Mouse (Mus musculus) B cell, adult 2 months (primary cell): ENCODE data around the gene Greb1.
"Not testable (repeated sequence)": the region's sequence is repeated elsewhere in the genome, so short reads cannot be mapped to it uniquely, and the experiment has no call there.

Experiments
- DNase-seq, 2 experiments: peaks; one replicate each; pipeline ENCODE4 v3.0.0; 2022

Greb1 gene

GRCm38 (mm10) chr12:16760246-16760645, 40.4 kb downstream of the Greb1 start:
- no peak for DNase-seq

DNA sequence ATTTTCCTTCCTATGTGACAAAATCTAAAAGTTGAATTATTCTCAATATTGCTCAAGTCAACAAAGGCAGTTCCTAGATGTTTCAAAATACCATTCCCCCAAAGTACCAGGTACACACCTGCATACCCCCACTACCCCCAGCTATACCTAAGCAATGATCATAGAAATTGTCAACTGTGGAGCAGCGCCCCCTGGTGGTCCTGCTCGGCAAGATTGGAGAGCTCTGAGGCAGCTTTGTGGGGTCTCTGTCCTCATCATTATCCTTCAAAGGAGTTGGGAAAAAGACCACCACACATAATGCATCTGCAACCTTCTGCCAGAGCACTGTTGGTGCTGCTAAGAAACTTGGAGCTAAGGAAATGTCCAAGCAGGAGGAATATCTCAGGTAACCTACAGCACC, 46.4 kb downstream of the Greb1 start:
- peak; percentile 75 for DNase-seq

- no peak for DNase-seq
Measured at GRCm38 (mm10) chr12:16753555-16753954, 47.1 kb downstream of the Greb1 start.

DNA sequence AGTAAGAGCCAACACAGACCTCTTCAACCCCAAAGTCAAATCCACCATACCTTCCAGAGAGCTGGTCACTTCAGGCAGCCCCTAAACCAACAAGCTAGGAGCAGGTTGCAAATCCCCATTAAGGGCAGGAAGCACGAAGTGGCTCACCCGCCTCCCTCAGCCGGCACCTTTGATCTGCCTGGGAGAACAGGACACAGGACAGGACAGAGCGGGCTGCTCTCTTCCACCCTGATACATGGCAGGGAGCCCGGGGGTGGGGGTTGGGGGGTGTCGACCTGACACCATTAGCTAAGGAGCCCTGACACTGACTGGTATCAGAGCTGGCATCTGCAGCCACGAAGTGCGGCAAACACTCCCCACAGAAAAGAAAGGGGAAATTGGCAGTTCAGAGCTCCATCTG, 47.6 kb downstream of the Greb1 start:
- no peak for DNase-seq

GRCm38 (mm10) chr12:16752236-16752840, 48.3 kb downstream of the Greb1 start:
- no peak for DNase-seq

- DNase-seq = no peak
Measured at GRCm38 (mm10) chr12:16751609-16752008, 49.1 kb downstream of the Greb1 start.

DNA sequence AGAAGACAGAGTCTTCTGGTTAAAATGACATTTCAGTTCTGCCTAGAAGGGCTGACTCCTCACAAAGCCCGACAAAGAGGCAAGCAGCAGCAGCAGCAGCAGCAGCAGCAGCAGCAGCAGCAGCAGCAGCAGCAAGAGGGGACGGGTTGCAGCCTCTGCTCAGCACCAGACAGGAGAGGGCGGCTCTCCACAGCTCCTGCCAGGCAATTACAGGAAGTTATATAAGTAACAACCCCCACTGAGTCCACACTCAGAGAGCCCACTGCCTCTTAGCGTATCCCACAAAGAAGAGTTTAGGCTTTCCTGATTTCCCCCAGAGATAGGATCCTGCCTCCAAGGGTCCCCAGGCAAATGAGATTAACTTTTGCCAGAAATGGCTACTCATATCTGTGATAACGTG, 60.6 kb downstream of the Greb1 start:
- no peak for DNase-seq

- no peak for DNase-seq
Measured at GRCm38 (mm10) chr12:16737266-16737665, 63.4 kb downstream of the Greb1 start.

- no peak for DNase-seq
Measured at GRCm38 (mm10) chr12:16734698-16735097, 66.0 kb downstream of the Greb1 start.

DNA sequence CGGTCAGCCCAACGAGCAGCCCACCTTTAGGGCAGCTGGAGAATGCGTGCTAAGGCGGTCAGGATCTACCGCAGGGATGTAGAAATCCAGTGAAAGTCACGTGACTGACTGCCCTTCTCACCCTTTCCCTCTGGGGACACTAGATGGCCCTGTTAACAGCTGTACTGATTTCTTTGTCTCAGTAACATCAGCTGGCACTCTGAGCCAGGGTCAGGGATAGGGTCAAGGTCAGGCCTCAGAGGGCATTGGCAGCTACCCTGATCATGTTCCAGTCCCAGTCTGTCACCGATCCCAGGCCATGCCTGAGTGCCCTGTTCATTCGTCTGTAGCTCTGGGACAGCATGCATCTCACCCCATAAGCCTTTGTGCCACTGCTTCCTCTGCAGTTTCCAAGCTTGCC, 66.7 kb downstream of the Greb1 start:
- DNase-seq = no peak

DNA sequence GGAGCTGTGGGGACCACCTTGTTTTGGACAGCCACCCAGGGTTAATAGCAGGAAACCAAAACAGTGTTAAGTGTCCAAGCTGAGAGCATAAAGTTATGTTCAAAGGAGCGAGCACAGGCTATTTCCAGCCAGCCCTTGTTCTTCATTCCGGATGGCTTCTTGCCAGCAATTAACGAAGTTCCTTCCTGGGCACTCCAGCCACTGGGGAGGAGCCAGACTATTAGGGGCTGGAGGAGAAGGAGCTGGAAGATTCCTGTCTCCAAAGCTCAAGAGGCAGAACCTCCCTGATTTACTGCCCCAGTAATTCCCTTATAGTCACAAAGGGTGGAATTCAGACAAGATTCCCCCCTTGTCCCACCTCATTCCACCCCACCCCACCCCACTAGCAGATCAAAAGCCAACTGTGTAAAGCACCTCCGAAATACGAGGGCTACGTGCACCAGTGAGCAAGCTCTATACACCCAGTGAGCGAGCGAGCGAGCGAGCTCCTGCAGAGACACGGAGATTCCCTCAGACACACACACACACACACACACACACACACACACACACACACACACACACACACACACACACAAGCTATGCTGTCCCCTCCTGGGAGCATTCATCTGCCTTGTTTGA, 69.5 kb downstream of the Greb1 start:
- DNase-seq = no peak

DNA sequence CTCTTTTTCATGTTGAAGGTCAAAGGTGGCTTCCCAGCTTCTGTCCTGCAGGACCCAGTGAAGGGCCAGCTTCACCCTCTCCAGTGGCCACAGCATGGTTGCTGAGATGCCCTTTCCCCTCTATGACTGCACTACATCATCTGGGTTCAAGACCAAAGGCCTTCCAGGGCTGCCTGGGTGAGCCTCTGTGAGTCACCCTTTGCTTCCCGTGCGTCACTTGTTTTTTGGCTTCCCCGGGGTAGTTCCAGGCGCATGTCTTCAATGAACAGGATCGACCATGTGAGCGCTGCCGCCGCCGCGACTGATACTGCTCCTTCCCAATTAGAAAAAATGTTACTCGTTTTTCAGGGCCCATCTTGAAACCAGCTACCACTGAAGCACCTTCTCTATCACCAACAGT, 70.5 kb downstream of the Greb1 start:
- no peak for DNase-seq

DNA sequence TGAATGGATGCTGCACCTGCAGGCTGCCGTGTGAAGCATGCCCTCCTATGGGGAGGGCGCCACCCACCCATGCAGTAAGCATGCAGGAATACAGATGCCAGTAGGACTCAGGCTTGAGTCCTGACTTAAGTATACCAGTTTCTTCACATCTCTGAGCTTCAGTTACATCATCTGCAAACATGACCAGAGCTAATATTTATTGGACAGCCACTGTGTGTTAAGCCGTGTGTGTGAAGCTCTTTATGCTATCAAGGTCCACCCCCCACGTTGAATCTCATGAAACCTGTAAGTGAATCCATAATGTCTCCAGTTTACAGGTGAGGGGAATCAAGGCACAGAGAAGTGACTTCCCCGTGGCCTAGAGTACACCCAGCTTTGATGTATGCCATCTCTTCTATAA, 72.5 kb downstream of the Greb1 start:
- no peak for DNase-seq

DNA sequence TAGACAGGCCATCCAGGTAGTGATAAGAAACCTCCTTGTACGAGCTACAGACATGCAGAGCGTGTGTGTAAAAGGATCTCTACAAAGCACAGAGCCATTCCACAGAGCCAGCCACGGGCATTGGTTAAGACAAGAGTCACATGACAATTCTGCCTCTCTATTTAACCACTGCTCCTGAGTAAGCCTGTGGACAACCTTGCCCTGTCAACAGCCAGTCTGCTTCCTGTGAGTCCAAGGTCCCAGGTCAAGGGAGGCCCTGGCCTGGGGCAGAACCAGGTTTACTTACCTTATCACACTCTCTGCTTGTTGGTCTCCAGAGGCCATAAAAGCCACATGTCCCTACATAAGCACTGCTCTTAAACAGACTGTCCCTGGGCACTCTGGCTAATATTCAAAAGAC, 74.5 kb downstream of the Greb1 start:
- no peak for DNase-seq

DNA sequence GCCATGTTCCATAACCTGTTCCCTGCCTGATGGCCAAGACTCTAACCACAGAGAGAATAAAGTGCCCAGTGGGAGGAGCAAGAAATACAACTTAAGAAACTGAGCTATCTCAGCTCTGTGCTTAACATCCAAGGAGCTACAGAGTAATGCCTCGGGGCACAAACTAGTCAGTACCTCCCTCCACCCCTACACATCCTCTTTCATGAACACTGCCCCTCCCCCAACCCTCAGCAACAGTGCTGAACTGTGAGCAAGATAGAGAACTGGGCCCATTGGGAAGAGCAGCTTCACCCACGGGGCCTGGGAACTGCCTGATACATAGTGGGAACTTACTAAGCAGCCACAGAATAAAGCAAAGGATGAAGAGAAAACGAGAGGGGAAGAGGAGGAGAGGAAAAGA, 77.1 kb downstream of the Greb1 start:
- no peak for DNase-seq

- DNase-seq = peak; percentile 53 to 61
Measured at GRCm38 (mm10) chr12:16718660-16719315, 81.9 kb downstream of the Greb1 start.

DNA sequence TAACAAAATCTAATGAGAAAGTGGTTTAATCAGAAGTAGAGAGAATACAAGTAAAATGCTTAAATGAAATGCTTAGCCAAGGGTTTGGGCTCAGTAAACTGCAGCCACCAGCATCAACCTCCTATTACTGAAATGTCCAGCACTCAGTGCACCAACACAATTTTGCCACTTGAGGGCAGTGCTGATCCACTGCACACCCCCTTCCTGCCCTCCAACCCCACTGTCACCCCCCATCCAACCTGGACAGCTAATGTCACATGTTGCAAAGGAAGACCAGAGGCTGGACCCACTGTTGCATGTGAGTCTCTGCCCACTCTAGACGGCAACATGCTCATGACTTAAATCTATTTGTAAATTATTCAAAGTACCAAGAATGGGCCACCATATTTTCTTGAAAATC, 83.0 kb downstream of the Greb1 start:
- peak; percentile 36 to 37 for DNase-seq

DNA sequence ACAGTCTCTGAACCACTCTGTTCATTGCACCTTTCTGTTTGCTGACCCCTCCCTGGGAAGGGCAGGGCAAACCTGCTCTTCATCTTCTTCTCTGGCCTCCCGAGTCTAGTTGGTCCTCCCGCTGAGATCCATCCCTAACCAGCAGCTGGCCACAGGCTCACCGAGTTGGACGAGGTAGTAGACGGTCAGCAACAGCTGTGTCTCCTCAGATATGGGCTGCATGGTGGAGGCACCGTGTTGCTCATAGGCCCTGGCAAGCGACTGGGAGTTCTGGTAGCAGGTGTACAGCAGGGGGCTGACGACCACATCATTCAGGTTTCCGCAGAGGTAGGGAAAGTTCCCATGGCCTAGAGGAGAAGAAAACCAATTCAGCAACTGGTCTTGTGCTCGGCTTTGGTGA, 86.1 kb downstream of the Greb1 start:
- DNase-seq = no peak

DNA sequence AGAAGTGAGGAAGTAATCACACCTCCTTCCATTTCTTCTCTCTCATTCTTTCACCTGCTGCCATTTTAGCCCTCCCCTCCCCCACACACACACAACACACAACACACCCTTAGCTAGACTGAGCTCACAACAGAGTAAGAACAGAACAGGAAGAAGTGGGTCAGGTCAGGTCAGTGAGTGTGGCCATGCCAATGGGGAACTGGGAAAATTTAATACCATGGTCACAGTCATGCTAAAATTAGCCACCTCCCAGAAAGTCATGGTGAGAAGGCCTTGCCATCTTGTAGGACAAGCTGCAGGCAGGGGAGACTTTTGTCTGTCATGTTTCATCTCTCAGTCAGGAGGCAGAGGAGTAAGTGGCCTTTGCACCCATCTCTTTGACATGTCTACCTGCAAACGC, 102.0 kb downstream of the Greb1 start:
- no peak for DNase-seq

DNA sequence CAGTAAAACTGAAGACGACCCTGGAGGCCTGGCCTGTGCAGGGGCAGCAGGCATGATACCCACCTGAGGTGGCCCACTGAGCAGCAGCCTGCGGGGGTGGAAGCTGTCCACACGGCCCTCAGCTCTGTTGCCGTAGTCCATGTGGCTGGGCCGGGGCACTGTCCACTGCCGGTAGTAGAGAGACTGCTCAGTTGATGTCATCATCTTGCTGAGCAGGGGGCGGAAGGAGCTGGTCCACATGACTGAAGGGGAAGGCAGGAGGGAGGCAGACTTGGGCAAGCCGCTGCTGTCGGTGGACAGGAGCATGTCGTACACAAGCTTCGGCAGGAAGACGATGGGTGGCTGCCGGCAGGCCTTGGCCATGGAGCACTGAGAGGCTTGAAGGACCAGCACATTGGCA, 104.5 kb downstream of the Greb1 start:
- DNase-seq = no peak

DNA sequence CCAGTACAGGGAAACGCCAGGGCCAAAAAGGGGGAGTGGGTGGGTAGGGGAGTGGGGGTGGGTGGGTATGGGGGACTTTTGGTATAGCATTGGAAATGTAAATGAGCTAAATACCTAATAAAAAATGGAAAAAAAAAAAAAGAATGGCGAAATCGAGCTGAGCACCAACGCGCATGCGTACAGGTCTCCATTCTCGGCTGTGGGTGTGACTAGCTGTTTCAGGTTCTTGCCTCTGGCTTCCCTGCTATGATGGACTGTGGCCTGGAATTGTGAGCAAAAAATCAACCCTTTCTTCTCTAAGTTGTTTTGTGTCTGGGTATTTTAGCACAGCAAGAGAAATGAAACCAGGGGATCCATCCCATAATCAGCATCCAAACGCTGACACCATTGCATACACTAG, 105.4 kb downstream of the Greb1 start:
- not testable (repeated sequence) for DNase-seq

- DNase-seq = no peak
Measured at GRCm38 (mm10) chr12:16694783-16695182, 105.9 kb downstream of the Greb1 start.

DNA sequence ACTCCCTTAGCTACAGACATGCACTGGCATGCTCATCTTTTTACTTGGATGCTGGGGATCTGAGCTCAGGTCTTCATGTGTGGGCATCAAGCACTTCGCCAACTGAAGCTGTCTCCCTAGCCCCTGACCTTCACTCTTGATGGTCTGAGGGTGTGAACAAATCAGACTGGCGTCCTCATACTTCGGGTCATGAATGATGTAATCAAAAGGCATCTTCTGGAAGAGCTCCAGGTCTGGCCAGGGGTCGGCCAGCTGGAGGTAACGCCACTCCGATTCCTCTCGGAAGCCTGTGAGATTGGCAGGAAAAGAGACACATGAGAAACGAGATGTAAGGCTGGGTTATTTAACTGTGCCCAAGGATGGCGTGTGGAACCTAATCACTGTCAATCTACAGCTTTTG, 110.1 kb downstream of the Greb1 start:
- no peak for DNase-seq

DNA sequence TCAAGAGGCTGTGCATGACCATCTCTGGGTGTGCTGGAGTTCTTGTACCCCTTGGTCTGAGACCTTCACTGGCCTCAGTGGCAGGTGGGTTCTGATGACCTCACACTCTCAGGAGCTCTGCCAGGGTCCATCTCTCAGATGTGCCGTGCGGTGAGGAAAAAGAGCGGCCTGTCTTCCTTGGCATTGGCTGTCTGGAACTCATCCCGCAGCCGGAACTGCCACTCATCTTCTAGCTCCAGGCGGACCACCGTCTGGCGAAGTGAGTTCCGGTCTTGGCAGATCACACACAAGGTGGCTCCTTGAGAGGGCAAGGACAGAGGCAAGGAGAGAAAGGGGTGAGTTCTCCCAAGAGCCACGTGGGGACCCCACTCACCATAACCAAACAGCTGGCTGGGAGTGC, 128.4 kb downstream of the Greb1 start:
- DNase-seq = no peak

DNA sequence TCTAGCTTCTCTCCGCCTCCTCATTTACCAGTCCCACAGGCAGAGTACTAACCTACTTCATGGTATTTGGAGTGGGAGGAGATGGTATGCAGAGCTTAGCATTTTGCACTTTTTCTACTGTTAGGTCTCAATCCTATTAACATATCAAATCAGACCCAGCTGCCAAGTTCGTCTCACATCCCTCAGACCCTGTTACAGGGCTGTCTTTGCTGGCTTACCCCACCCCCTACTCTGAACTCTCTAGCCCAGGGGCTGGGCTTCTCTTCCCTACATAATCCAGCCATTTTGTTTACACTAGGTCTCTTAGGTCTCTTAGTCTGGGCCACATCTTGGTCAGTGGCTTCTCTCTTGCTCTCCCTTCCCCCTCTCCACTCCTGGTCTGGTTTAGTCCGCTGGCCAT, 131.5 kb downstream of the Greb1 start:
- DNase-seq = no peak
